Mouse (Mus musculus) C2C12 (cell line): ENCODE results near the gene Kcnip3.

ENCODE experiments used
- CEBPB ChIP-seq: IDR thresholded peaks from one replicate; pipeline ENCODE4 v1.6.1; 2011; ENCODE audit warnings: low read depth, mild to moderate bottlenecking, control low read depth, moderate library complexity
- CTCF ChIP-seq: IDR thresholded peaks from one replicate; pipeline ENCODE4 v1.5.1; 2011; ENCODE audit not compliant: control insufficient read depth, insufficient read depth, insufficient read length
- FOSL1 ChIP-seq: IDR thresholded peaks from one replicate; pipeline ENCODE4 v1.8.0; 2011; ENCODE audit warnings: mild to moderate bottlenecking, low read length; ENCODE audit not compliant: poor library complexity, insufficient read depth, severe bottlenecking
- MAX ChIP-seq: IDR thresholded peaks from one replicate; pipeline ENCODE4 v1.6.1; 2011; ENCODE audit warnings: mild to moderate bottlenecking, control low read depth
- MYOD1 ChIP-seq: IDR thresholded peaks from one replicate; pipeline ENCODE4 v1.6.1; 2011; ENCODE audit warnings: low read depth; ENCODE audit not compliant: control insufficient read depth, insufficient read length
- MYOG ChIP-seq: IDR thresholded peaks from one replicate; pipeline ENCODE4 v1.6.1; 2011; ENCODE audit not compliant: control insufficient read depth, insufficient read length; ENCODE audit errors: extremely low read depth
- USF1 ChIP-seq: IDR thresholded peaks from one replicate; pipeline ENCODE4 v1.6.1; 2011; ENCODE audit warnings: low read depth, mild to moderate bottlenecking, control low read depth, moderate library complexity

DNA sequence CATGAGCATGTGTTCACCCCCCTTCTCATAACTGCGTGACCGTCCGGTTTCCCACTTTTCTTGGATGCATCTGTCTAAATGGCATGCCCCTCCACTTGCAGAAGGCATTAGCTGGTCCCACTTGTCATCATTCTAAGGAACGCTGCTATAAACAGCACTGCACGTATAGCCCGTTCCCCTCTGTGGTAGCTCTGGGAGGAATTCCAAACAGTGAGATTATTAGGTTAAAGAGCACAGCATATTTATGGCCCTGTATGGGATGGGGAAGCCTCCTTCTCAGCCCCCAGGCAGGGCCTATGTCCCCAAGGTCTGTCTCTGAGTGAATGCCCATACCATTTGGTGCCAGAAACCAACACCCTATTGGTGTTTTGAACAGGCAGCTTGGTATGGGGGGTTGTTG is 110.8 kb downstream of the Kcnip3 start:
- no peak for TF ChIP-seq CTCF
- TF ChIP-seq USF1: no peak
- no peak for TF ChIP-seq CEBPB
- TF ChIP-seq MYOG: no peak
- no peak for TF ChIP-seq FOSL1
- no peak for TF ChIP-seq MAX
- TF ChIP-seq MYOD1: no peak
